Mouse (Mus musculus): ENCODE results near the gene Asf1b. TPM values are rescaled to one million over a fixed set of nuclear protein-coding genes. Genes with fewer than 3 reads are reported as not detected.

The Asf1b gene
- polyA plus RNA-seq, 1 experiment from 2014 or later: 7.1 TPM

DNA sequence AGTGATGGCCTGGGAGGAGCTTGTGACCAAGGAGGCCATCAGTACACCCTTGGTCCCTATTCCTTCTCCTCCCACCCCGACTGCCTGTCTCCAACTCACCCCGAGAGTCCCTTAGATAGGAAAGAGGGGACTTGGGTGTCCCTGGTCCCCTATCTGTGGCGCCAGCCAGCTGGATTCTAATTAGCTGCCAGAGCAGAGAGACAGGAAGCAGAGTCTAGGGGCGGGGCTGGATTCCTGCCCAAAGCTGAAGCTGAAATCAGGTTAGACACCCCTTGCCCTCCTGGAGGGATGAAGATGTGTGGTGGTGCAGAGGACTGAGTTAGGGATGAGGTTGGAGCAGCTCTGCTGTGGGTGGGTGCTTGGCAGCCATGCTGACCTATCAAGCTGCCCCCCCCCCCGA lies 40.4 kb upstream of the Asf1b start:
- Histone ChIP-seq H3K36me3 (ENCODE audit: insufficient read depth, low read length) (no peaks in the 10 kb centered on the region), H3K9ac (replicated peaks; ENCODE audit: low read depth) (no peak overlapping the region), H3K4me3 (ENCODE audit: low read depth, low read length) (no peak overlapping the region), H3K9me3 (ENCODE audit: low read length) (no peaks in the 10 kb centered on the region), H3K4me2 (replicated peaks; ENCODE audit: low read depth, low read length) (no peak overlapping the region), H3K27ac (ENCODE audit: low read length) (no peak overlapping the region), H3K27me3 (replicated peaks; ENCODE audit: insufficient read depth, low read length) (no peaks in the 10 kb centered on the region), H3K4me1 (ENCODE audit: insufficient read depth, low read depth, low read length) (peaks cover 9% of the 10 kb centered on the region; the same call in 1 of the 2 replicates)
- WGBS: 38% methylated on average over 4 of the region's 5 CpGs
- ATAC-seq: no peak; the same call in 1 of the 2 replicates
- DNase-seq (ENCODE audit: low spot score): no peak
- no peak for TF ChIP-seq CTCF (IDR thresholded peaks at IDR 0.05)
- TF ChIP-seq EP300 (IDR thresholded peaks at IDR 0.05): no peak

GRCm38 (mm10) chr8:83916015-83916414 lies 39.3 kb upstream of the Asf1b start:
- TF ChIP-seq CTCF (IDR thresholded peaks at IDR 0.05): no peak
- no peak for TF ChIP-seq EP300 (IDR thresholded peaks at IDR 0.05)
- H3K36me3 ChIP-seq (ENCODE audit: insufficient read depth, low read length): no peaks in the 10 kb centered on the region
- H3K4me1 ChIP-seq (ENCODE audit: insufficient read depth, low read depth, low read length): peaks cover 9% of the 10 kb centered on the region; the same call in 1 of the 2 replicates
- H3K9me3 ChIP-seq (ENCODE audit: low read length): no peaks in the 10 kb centered on the region
- no peak for DNase-seq (ENCODE audit: low spot score)
- no peak overlapping the region for H3K9ac ChIP-seq (replicated peaks; ENCODE audit: low read depth)
- H3K4me3 ChIP-seq (ENCODE audit: low read depth, low read length): no peak overlapping the region
- ATAC-seq: no peak
- H3K27me3 ChIP-seq (replicated peaks; ENCODE audit: insufficient read depth, low read length): no peaks in the 10 kb centered on the region
- no peak overlapping the region for H3K4me2 ChIP-seq (replicated peaks; ENCODE audit: low read depth, low read length)
- no peak overlapping the region for H3K27ac ChIP-seq (ENCODE audit: low read length)
- 73% methylated on average over 5 of the region's 5 CpGs for WGBS

- Histone ChIP-seq H3K9ac (replicated peaks; ENCODE audit: low read depth) (no peak overlapping the region), H3K27me3 (replicated peaks; ENCODE audit: insufficient read depth, low read length) (no peaks in the 10 kb centered on the region), H3K36me3 (ENCODE audit: insufficient read depth, low read length) (0 out of 2 replicates have a peak, but pooled peaks cover 7% of the 10 kb centered on the region), H3K4me1 (ENCODE audit: insufficient read depth, low read depth, low read length) (peaks cover 7% of the 10 kb centered on the region; the same call in 1 of the 2 replicates), H3K4me3 (ENCODE audit: low read depth, low read length) (no peak overlapping the region), H3K4me2 (replicated peaks; ENCODE audit: low read depth, low read length) (no peak overlapping the region), H3K9me3 (ENCODE audit: low read length) (no peaks in the 10 kb centered on the region), H3K27ac (ENCODE audit: low read length) (no peak overlapping the region)
- peak; percentile 37 for DNase-seq (ENCODE audit: low spot score)
- TF ChIP-seq CTCF (IDR thresholded peaks at IDR 0.05) (no peak), EP300 (IDR thresholded peaks at IDR 0.05) (no peak)
- ATAC-seq: peak; percentile 33
- WGBS: 50% methylated on average over 6 of the region's 6 CpGs
Measured at GRCm38 (mm10) chr8:83917566-83917965, 37.7 kb upstream of the Asf1b start.

DNA sequence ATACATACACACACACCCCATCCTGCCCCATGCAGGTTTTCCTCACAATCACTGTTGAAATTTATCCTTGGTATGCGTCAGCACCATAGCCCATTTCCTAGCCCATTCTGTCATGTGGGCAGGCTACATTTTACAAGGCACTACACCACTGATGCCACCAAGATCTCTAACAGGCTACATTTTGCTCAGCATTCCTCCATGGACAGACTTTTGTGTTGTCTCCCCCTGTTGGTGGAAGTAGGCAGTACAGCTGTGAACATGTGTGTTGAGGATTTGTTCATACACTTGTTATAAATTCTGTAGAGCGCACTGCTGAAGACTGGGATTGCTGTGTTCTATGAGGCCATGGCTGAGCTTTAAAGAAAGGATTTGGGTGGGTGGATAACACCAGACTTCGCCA lies 33.7 kb upstream of the Asf1b start:
- no peak overlapping the region for H3K4me3 ChIP-seq (ENCODE audit: low read depth, low read length)
- no peak overlapping the region for H3K27ac ChIP-seq (ENCODE audit: low read length)
- peaks cover 17% of the 10 kb centered on the region for H3K36me3 ChIP-seq (ENCODE audit: insufficient read depth, low read length)
- H3K9me3 ChIP-seq (ENCODE audit: low read length): no peaks in the 10 kb centered on the region
- no peak overlapping the region for H3K4me2 ChIP-seq (replicated peaks; ENCODE audit: low read depth, low read length)
- DNase-seq (ENCODE audit: low spot score): peak; percentile 79
- H3K4me1 ChIP-seq (ENCODE audit: insufficient read depth, low read depth, low read length): no peaks in the 10 kb centered on the region
- WGBS: 60% methylated on average over 3 of the region's 3 CpGs
- no peak overlapping the region for H3K9ac ChIP-seq (replicated peaks; ENCODE audit: low read depth)
- no peak for TF ChIP-seq EP300 (IDR thresholded peaks at IDR 0.05)
- peak; percentile 95 for TF ChIP-seq CTCF (IDR thresholded peaks at IDR 0.05)
- ATAC-seq: peak; percentile 41; the same call in 1 of the 2 replicates
- H3K27me3 ChIP-seq (replicated peaks; ENCODE audit: insufficient read depth, low read length): no peaks in the 10 kb centered on the region

DNA sequence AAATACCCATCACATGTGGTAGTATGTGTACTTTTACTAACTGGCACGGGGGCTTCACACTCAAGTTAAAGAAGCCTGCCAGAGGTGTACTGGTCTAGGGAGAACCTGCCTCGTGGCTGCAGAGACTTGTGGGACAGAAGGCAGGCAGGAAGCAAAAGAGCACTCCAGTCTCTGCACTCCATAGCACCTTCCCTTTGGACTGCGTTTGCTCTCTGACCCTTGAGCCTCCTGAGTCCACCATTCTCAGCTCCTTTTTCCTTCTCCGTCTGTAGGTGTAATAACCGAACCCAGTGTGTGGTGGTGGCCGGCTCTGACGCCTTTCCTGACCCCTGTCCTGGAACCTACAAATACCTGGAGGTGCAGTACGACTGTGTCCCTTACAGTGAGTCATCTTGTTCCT lies 32.6 kb upstream of the Asf1b start:
- no peaks in the 10 kb centered on the region for H3K27me3 ChIP-seq (replicated peaks; ENCODE audit: insufficient read depth, low read length)
- no peak overlapping the region for H3K4me3 ChIP-seq (ENCODE audit: low read depth, low read length)
- H3K9ac ChIP-seq (replicated peaks; ENCODE audit: low read depth): no peak overlapping the region
- no peak overlapping the region for H3K4me2 ChIP-seq (replicated peaks; ENCODE audit: low read depth, low read length)
- H3K27ac ChIP-seq (ENCODE audit: low read length): no peak overlapping the region
- ATAC-seq (no peak), DNase-seq (ENCODE audit: low spot score) (no peak)
- WGBS: 95% methylated on average over 8 of the region's 8 CpGs
- no peaks in the 10 kb centered on the region for H3K9me3 ChIP-seq (ENCODE audit: low read length)
- no peaks in the 10 kb centered on the region for H3K4me1 ChIP-seq (ENCODE audit: insufficient read depth, low read depth, low read length)
- H3K36me3 ChIP-seq (ENCODE audit: insufficient read depth, low read length): peaks cover 17% of the 10 kb centered on the region
- TF ChIP-seq EP300 (IDR thresholded peaks at IDR 0.05): no peak
- TF ChIP-seq CTCF (IDR thresholded peaks at IDR 0.05): no peak

DNA sequence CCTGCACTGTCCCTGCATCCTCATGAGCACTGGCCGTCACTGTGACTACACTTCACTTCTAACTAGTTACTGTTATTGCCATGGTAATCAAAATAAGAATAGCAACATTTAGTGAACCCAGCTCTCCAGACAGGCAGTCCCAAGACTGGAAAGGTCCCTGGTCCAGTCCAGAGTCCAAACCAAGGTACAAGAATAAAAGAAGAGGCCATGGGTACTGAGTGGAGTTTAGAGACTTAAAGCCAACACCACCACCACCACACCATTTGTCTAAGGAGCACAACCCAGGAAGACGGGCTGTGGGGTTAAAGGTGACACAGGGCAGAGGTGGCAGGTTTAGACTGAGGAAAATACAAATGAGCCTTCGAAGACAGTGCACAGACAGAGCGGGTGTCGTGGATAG lies 30.7 kb upstream of the Asf1b start:
- no peak overlapping the region for H3K4me2 ChIP-seq (replicated peaks; ENCODE audit: low read depth, low read length)
- no peak overlapping the region for H3K27ac ChIP-seq (ENCODE audit: low read length)
- ATAC-seq: no peak
- H3K4me3 ChIP-seq (ENCODE audit: low read depth, low read length): no peak overlapping the region
- H3K36me3 ChIP-seq (ENCODE audit: insufficient read depth, low read length): peaks cover 17% of the 10 kb centered on the region
- no peak for DNase-seq (ENCODE audit: low spot score)
- 89% methylated on average over 5 of the region's 5 CpGs for WGBS
- no peaks in the 10 kb centered on the region for H3K9me3 ChIP-seq (ENCODE audit: low read length)
- TF ChIP-seq CTCF (IDR thresholded peaks at IDR 0.05): no peak
- no peak for TF ChIP-seq EP300 (IDR thresholded peaks at IDR 0.05)
- H3K27me3 ChIP-seq (replicated peaks; ENCODE audit: insufficient read depth, low read length): no peaks in the 10 kb centered on the region
- no peaks in the 10 kb centered on the region for H3K4me1 ChIP-seq (ENCODE audit: insufficient read depth, low read depth, low read length)
- H3K9ac ChIP-seq (replicated peaks; ENCODE audit: low read depth): no peak overlapping the region

GRCm38 (mm10) chr8:83926266-83926665 lies 29.0 kb upstream of the Asf1b start:
- TF ChIP-seq CTCF (IDR thresholded peaks at IDR 0.05) (no peak), EP300 (IDR thresholded peaks at IDR 0.05) (no peak)
- ATAC-seq: no peak
- Histone ChIP-seq H3K9ac (replicated peaks; ENCODE audit: low read depth) (no peak overlapping the region), H3K27ac (ENCODE audit: low read length) (no peak overlapping the region), H3K36me3 (ENCODE audit: insufficient read depth, low read length) (peaks cover 21% of the 10 kb centered on the region), H3K4me3 (ENCODE audit: low read depth, low read length) (no peak overlapping the region), H3K27me3 (replicated peaks; ENCODE audit: insufficient read depth, low read length) (no peaks in the 10 kb centered on the region), H3K9me3 (ENCODE audit: low read length) (no peaks in the 10 kb centered on the region), H3K4me2 (replicated peaks; ENCODE audit: low read depth, low read length) (no peak overlapping the region), H3K4me1 (ENCODE audit: insufficient read depth, low read depth, low read length) (no peaks in the 10 kb centered on the region)
- no peak for DNase-seq (ENCODE audit: low spot score)
- 66% methylated on average over 7 of the region's 7 CpGs for WGBS
